Mouse (Mus musculus) hindbrain, embryonic 16.5 days (tissue): Measurements from ENCODE around the gene Thap12. TPM values are rescaled to one million over a fixed set of nuclear protein-coding genes. Genes with fewer than 3 reads are reported as not detected.
A peak's percentile ranks its signal among the peaks of the same experiment; 100 is the strongest.

Source experiments
- ATAC-seq: fragments of 200-750 bp; cut with Nextera tagmentation; 2 replicates; pipeline ENCODE4 v1.8.0; 2017; ENCODE audit warnings: moderate TSS enrichment, moderate library complexity
- H3K27ac ChIP-seq: fragments of 300-500 bp; sonication (generic); 2 replicates; pipeline ENCODE4 v1.5.1; 2014; ENCODE audit warnings: low read depth, mild to moderate bottlenecking, control low read depth, low read length, moderate library complexity
- H3K27me3 ChIP-seq: fragments of 300-500 bp; sonication (generic); replicated peaks from 2 replicates; pipeline ENCODE4 v1.6.1; 2014; ENCODE audit warnings: low read length; ENCODE audit not compliant: control insufficient read depth, insufficient read depth
- H3K36me3 ChIP-seq: fragments of 300-500 bp; sonication (generic); 2 replicates; pipeline ENCODE4 v1.6.1; 2014; ENCODE audit warnings: mild to moderate bottlenecking, low read length, moderate library complexity, mixed read lengths; ENCODE audit not compliant: control insufficient read depth, insufficient read depth
- H3K4me1 ChIP-seq: fragments of 300-500 bp; sonication (generic); 2 replicates; pipeline ENCODE4 v1.6.1; 2014; ENCODE audit warnings: low read depth, low read length; ENCODE audit not compliant: control insufficient read depth, insufficient read depth
- H3K4me2 ChIP-seq: fragments of 300-500 bp; sonication (generic); 2 replicates; pipeline ENCODE4 v1.6.1; 2014; ENCODE audit warnings: mild to moderate bottlenecking, low read length, control low read depth, moderate library complexity
- H3K4me3 ChIP-seq: fragments of 300-500 bp; sonication (generic); 2 replicates; pipeline ENCODE4 v1.5.1; 2014; ENCODE audit warnings: mild to moderate bottlenecking, low read length, control low read depth, moderate library complexity
- H3K9ac ChIP-seq: fragments of 300-500 bp; sonication (generic); 2 replicates; pipeline ENCODE4 v1.6.1; 2014; ENCODE audit warnings: low read depth, mild to moderate bottlenecking, control low read depth, low read length, moderate library complexity
- H3K9me3 ChIP-seq: fragments of 300-500 bp; sonication (generic); 2 replicates; pipeline ENCODE4 v1.6.1; 2014; ENCODE audit warnings: mild to moderate bottlenecking, low read length, moderate library complexity; ENCODE audit not compliant: control insufficient read depth
- WGBS: fragments of 180-500 bp; shearing (Covaris S2); extraction: QIAGEN DNeasy Blood & Tissue Kit; methylation state at CpG from one replicate; pipeline ENCODE4 v1.1.7; 2014; 5-methylcytosine and 5-hydroxymethylcytosine counted together
- polyA plus RNA-seq: library from polyadenylated mRNA; unstranded; fragments of >200 nt; fragmentation: Nextera tagmentation; extraction: Ambion mirVana; gene quantifications from 2 replicates; pipeline ENCODE4 v1.2.1, GENCODE M21; 2015

Thap12 gene
- polyA plus RNA-seq, 1 experiment from 2014 or later = 40.2 TPM

DNA sequence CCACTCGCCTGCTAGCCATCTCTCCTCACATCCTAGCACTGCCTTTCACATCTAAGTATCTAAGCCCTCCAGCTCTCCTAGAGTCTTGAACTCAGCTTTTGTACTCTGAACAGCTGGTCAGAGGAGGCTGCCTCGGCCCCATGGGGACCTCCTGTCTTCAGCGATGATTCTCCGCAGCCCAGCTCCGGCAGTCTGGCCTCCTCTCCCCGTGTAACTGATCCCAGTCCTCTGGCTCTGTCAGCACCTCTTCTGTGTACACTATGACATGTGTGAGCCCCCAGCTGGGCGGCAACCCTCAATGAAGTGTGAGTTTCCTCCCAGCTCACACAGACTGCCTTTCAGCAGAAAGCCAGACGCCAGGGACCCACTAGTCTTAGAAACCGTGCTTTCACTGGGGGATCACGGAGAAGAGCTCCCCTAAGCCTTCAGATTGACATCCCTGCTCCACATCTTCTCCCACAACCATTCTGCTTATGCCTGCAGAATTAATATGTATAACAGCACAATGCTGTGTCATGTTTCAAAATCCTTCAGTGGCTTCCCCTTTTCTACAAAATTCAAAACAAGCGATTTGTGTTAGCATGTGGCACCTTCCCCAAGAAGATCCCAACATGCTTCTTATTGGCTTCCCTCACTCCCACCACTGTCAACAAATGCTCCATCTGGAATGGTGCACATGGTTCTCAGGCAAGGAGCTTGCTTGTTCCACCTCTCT lies 30.5 kb upstream of the Thap12 start:
- H3K9ac ChIP-seq = no peak overlapping the region
- no peak for ATAC-seq
- no peak overlapping the region for H3K4me3 ChIP-seq
- no peaks in the 10 kb centered on the region for H3K27me3 ChIP-seq
- no peak overlapping the region; the same call in 1 of the 2 replicates for H3K27ac ChIP-seq
- WGBS = 54% methylated on average over 11 of the region's 11 CpGs
- no peaks in the 10 kb centered on the region for H3K9me3 ChIP-seq
- no peaks in the 10 kb centered on the region for H3K36me3 ChIP-seq
- no peak overlapping the region for H3K4me2 ChIP-seq
- no peaks in the 10 kb centered on the region for H3K4me1 ChIP-seq

DNA sequence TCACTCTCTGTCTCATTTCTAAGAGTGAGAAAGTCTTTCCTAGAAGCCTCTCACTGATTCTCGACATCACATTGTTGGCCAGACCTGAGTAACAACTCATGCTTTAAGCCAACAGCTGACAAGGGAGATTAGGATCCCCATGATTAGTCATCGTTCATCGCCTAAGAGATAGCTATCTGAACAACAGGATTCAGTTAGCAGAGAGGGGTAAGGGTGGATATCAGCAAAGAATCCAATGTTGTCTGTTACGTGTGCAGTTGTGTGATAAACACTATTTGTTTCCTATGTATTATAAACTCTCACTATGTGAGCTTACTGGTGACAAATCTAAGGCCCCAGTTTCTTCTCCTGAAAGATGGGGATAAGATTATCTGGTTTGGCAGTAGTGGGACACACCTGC lies 28.6 kb upstream of the Thap12 start:
- ATAC-seq = no peak
- Histone ChIP-seq H3K27me3 (no peaks in the 10 kb centered on the region), H3K9me3 (no peaks in the 10 kb centered on the region), H3K27ac (no peak overlapping the region), H3K9ac (no peak overlapping the region), H3K36me3 (no peaks in the 10 kb centered on the region), H3K4me2 (no peak overlapping the region), H3K4me3 (no peak overlapping the region), H3K4me1 (no peaks in the 10 kb centered on the region)
- 85% methylated on average over 4 of the region's 4 CpGs for WGBS

DNA sequence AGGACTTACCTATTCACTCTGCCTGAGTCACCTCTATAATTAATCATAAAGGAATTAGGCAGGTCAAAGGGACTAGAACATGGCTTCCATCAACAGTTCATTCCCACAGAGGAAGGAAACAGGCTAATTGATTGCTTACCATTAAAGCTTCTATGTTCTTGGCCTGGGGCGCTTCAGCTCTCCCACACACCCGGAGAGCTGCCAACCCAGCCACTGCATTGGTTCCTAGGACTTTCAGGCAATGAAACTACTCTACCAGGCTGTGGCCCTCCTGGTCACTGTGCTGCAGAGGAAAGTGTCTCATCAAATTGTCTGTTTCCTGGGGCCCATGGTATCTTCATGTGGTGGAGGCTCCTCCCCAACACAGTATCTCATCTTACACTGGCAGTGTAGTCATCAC lies 25.4 kb upstream of the Thap12 start:
- ATAC-seq = no peak
- Histone ChIP-seq H3K9me3 (no peaks in the 10 kb centered on the region), H3K4me2 (no peak overlapping the region), H3K27me3 (no peaks in the 10 kb centered on the region), H3K27ac (no peak overlapping the region), H3K4me3 (no peak overlapping the region), H3K9ac (no peak overlapping the region), H3K36me3 (no peaks in the 10 kb centered on the region), H3K4me1 (no peaks in the 10 kb centered on the region)
- 87% methylated on average over 2 of the region's 2 CpGs for WGBS

DNA sequence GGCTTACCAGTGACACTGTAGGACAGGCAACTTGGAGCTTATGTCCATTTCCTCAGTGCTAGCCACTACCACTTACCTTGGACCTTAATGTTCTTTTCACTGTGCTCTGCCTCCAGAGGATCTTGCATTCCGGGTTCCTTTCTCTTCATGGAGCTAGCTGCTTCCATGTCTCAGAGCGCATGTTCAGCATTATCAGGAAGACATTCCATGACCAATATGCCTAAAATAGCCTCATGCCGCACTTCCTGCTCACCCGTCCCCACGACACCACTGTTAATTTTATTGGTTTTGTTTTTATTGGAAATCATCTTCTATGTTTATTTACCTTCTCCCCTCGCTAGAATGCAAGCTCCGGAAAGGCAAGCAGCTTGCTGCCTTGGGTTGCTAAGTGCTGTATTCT lies 24.5 kb upstream of the Thap12 start:
- H3K4me2 ChIP-seq = peak overlapping the region; percentile 8

DNA sequence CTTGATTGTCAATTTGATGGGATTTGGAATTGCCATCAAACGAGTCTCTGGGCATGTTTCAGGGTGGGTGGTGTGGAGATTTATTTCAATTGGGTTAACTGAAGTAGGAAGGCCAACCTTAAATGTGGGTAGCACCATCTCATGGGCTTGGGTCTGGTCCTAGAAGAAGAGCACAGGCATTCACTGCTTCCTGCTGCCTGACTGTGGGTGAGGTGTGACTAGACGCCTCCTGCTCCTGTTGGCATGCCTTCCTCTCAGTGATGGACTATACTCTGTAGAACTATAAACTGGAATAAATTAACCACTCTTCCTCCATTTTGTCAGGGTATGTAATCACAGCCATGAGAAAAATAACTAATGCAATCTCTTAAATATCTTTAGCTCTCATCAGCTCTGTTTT lies 22.2 kb upstream of the Thap12 start:
- ATAC-seq = no peak
- H3K9me3 ChIP-seq = no peaks in the 10 kb centered on the region
- no peaks in the 10 kb centered on the region for H3K27me3 ChIP-seq
- H3K4me1 ChIP-seq = no peaks in the 10 kb centered on the region
- WGBS = 82% methylated on average over 2 of the region's 2 CpGs
- no peak overlapping the region for H3K4me2 ChIP-seq
- no peak overlapping the region for H3K9ac ChIP-seq
- H3K4me3 ChIP-seq = no peak overlapping the region
- no peak overlapping the region for H3K27ac ChIP-seq
- H3K36me3 ChIP-seq = no peaks in the 10 kb centered on the region

More for the DNA sequence above, 24.5 kb upstream of the Thap12 start:
- H3K9ac ChIP-seq = no peak overlapping the region
- no peaks in the 10 kb centered on the region for H3K9me3 ChIP-seq
- H3K27ac ChIP-seq = no peak overlapping the region
- no peak overlapping the region for H3K4me3 ChIP-seq
- H3K4me1 ChIP-seq = no peaks in the 10 kb centered on the region
- no peaks in the 10 kb centered on the region for H3K27me3 ChIP-seq
- no peak for ATAC-seq
- 66% methylated on average over 7 of the region's 7 CpGs for WGBS
- no peaks in the 10 kb centered on the region for H3K36me3 ChIP-seq

DNA sequence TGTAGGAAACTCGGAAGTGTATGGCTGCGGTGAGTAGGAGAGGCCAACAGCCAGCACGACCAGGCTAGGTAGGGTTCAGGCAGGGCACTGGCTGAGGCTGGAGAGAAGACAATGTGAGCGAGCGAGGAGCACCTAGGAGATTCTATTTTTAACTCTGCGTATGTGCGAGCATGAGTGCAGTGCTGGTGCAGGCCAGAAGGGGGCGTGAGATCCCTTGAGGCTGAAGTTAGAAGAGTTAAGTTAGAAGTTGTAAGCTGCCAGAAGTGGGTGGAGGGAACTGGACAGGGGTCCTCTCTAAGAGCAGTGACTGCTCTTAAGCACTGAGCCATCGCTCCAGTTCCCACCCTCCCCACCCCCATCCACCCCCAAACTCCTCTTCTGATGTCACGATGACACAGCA lies 20.1 kb upstream of the Thap12 start:
- Histone ChIP-seq H3K27ac (no peak overlapping the region), H3K4me2 (no peak overlapping the region), H3K36me3 (no peaks in the 10 kb centered on the region), H3K9ac (no peak overlapping the region), H3K9me3 (no peaks in the 10 kb centered on the region), H3K27me3 (no peaks in the 10 kb centered on the region), H3K4me1 (no peaks in the 10 kb centered on the region), H3K4me3 (no peak overlapping the region)
- WGBS = 91% methylated on average over 10 of the region's 10 CpGs
- no peak for ATAC-seq

DNA sequence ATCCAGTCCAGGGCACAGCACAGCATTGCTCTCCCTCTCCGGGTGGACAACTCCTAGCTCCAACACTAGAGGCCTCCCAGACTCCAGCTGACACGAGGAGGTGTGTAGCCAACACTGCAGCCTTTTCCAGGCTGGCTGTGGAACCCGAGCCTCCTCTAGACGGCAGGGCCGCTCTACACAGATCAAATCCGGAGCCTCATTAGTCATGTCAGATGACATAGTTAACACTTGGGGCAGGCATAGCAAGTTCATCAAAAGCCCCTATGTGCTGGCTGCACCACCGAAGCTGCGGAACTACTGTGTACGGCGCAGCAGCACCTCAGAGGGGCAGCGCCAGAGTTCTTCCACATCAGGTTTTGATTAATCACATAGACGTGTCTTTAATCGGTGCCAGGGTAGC lies 17.0 kb upstream of the Thap12 start:
- Histone ChIP-seq H3K36me3 (no peaks in the 10 kb centered on the region), H3K27me3 (no peaks in the 10 kb centered on the region), H3K4me1 (no peaks in the 10 kb centered on the region), H3K4me2 (no peak overlapping the region), H3K4me3 (no peak overlapping the region), H3K9me3 (no peaks in the 10 kb centered on the region), H3K27ac (no peak overlapping the region), H3K9ac (no peak overlapping the region)
- 49% methylated on average over 13 of the region's 13 CpGs for WGBS
- ATAC-seq = peak; percentile 87

DNA sequence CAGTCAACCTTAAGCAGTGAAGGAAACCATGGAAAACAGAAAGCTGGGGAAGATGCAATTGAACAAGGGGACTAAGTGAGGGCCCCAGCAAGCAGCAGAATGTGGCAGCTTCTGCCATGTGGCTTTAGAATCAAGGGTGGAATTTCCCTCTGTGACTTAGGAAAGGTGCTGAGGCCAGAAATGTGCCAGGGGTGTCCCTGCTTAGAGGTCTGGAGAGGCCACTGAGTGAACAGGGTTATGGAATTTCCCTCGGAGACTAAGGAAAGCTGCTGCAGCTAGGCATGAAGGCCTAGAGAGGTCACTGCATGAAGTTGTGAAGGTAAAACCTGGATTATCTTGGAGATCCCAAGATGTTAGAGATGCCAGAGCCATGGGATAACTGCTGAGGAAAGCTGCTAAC lies 12.8 kb upstream of the Thap12 start:
- H3K27me3 ChIP-seq = no peaks in the 10 kb centered on the region
- H3K27ac ChIP-seq = no peak overlapping the region
- no peak overlapping the region for H3K4me2 ChIP-seq
- H3K9me3 ChIP-seq = no peaks in the 10 kb centered on the region
- no peak for ATAC-seq
- H3K4me3 ChIP-seq = no peak overlapping the region
- no peaks in the 10 kb centered on the region for H3K36me3 ChIP-seq
- H3K4me1 ChIP-seq = no peaks in the 10 kb centered on the region
- WGBS = 81% methylated on average over 1 of the region's 1 CpGs
- no peak overlapping the region for H3K9ac ChIP-seq

DNA sequence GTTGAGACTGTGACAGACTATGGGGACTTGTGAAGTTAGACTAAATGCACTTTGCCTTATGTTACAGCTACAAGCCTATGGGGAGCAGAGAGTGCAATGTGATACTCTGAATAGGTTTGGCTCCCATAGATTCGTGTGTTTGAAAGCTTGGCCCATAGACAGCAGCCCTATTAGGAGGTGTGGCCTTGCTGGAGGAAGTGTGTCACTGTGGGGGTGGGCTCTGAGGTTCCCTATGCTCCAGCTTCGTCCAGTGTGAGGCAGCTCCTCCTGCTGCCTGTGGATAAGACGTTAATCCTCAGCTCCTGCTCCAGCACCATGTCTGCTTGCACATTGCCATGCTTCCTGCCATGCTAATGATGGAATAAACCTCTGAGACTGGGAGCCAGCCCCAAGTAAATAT lies 12.1 kb upstream of the Thap12 start:
- Histone ChIP-seq H3K27ac (no peak overlapping the region), H3K27me3 (no peaks in the 10 kb centered on the region), H3K4me2 (no peak overlapping the region), H3K4me1 (no peaks in the 10 kb centered on the region), H3K9ac (no peak overlapping the region), H3K36me3 (no peaks in the 10 kb centered on the region), H3K4me3 (no peak overlapping the region), H3K9me3 (no peaks in the 10 kb centered on the region)
- ATAC-seq = no peak
- whole genome bisulfite sequencing = 18% methylated on average over 3 of the region's 3 CpGs
